Mouse (Mus musculus): ENCODE results near the gene Eif3j1. TPM values are rescaled to one million over a fixed set of nuclear protein-coding genes. Genes with fewer than 3 reads are reported as not detected.
"Not testable (repeated sequence)": the region's sequence is repeated elsewhere in the genome, so short reads cannot be mapped to it uniquely, and the experiment has no call there.

Gene Eif3j1
- 9.9 and 10.7 TPM in 2 replicates for polyA plus RNA-seq (2015; fragmentation: Nextera tagmentation; extraction: Ambion mirVana)

- peak within 1 kb of the TSS; percentile 85 for H3K4me3 ChIP-seq
- WGBS = under 1% methylated on average over 65 of the region's 67 CpGs
- H3K27me3 ChIP-seq = no peaks in the 10 kb centered on the region
- peak; percentile 100 for ATAC-seq (ENCODE audit: borderline replicate concordance, extremely low read depth, low FRiP score, low TSS enrichment)
- peak within 1 kb of the TSS; percentile 91 for H3K27ac ChIP-seq
- peaks cover 17% of the 10 kb centered on the region; the same call in 1 of the 2 replicates for H3K4me1 ChIP-seq
- H3K9me3 ChIP-seq = no peaks in the 10 kb centered on the region
- H3K9ac ChIP-seq = peak within 1 kb of the TSS; percentile 90
- H3K4me2 ChIP-seq = peak within 1 kb of the TSS; percentile 63
- H3K36me3 ChIP-seq = 0 out of 2 replicates have a peak, but pooled peaks cover 3% of the 10 kb centered on the region
Measured at GRCm38 (mm10) chr2:122027862-122028755, at the start of gene Eif3j1. TSS of gene Eif3j1 (plus strand) at chr2:122028546.

GRCm38 (mm10) chr2:121995738-121996137, 32.6 kb upstream of the Eif3j1 start:
- Histone ChIP-seq H3K4me3 (no peak overlapping the region), H3K4me2 (no peak overlapping the region), H3K9ac (no peak overlapping the region), H3K9me3 (no peaks in the 10 kb centered on the region), H3K27ac (no peak overlapping the region), H3K27me3 (no peaks in the 10 kb centered on the region), H3K36me3 (peaks cover 36% of the 10 kb centered on the region), H3K4me1 (no peaks in the 10 kb centered on the region)
- no peak for ATAC-seq (ENCODE audit: borderline replicate concordance, extremely low read depth, low FRiP score, low TSS enrichment)
- WGBS = 88% methylated on average over 1 of the region's 1 CpGs

DNA sequence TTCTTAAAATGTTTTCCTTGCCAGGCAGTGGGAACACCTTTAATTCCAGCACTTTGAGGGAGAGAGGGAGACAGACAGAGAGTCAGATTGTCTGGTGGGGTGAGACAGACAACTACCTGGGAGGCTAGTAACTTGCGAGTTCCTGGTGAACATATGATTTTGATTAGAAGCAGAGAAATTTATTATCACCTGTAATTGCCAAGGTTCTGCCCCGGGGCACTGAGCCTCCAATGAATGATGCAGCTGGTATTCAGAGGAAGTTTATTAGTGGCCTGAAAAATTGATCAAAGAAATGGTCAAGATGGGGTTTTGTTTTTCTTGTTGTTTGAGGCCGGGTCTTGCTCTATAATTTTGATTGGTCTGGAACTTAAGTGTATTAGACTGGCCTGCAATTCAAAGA, 19.5 kb upstream of the Eif3j1 start:
- H3K4me1 ChIP-seq = no peaks in the 10 kb centered on the region
- no peak overlapping the region for H3K4me2 ChIP-seq
- no peak overlapping the region for H3K4me3 ChIP-seq
- H3K9ac ChIP-seq = no peak overlapping the region
- ATAC-seq (ENCODE audit: borderline replicate concordance, extremely low read depth, low FRiP score, low TSS enrichment) = no peak
- H3K27me3 ChIP-seq = no peaks in the 10 kb centered on the region
- peaks cover 37% of the 10 kb centered on the region for H3K36me3 ChIP-seq
- no peaks in the 10 kb centered on the region for H3K9me3 ChIP-seq
- WGBS = 85% methylated on average over 3 of the region's 3 CpGs
- H3K27ac ChIP-seq = no peak overlapping the region

GRCm38 (mm10) chr2:122011441-122011840, 16.9 kb upstream of the Eif3j1 start:
- H3K27me3 ChIP-seq = no peaks in the 10 kb centered on the region
- no peaks in the 10 kb centered on the region for H3K4me1 ChIP-seq
- ATAC-seq (ENCODE audit: borderline replicate concordance, extremely low read depth, low FRiP score, low TSS enrichment) = no peak
- no peak overlapping the region for H3K27ac ChIP-seq
- no peaks in the 10 kb centered on the region for H3K9me3 ChIP-seq
- no peak overlapping the region for H3K4me3 ChIP-seq
- no peak overlapping the region for H3K9ac ChIP-seq
- H3K4me2 ChIP-seq = no peak overlapping the region
- peaks cover 37% of the 10 kb centered on the region for H3K36me3 ChIP-seq
- WGBS = 88% methylated on average over 7 of the region's 7 CpGs

DNA sequence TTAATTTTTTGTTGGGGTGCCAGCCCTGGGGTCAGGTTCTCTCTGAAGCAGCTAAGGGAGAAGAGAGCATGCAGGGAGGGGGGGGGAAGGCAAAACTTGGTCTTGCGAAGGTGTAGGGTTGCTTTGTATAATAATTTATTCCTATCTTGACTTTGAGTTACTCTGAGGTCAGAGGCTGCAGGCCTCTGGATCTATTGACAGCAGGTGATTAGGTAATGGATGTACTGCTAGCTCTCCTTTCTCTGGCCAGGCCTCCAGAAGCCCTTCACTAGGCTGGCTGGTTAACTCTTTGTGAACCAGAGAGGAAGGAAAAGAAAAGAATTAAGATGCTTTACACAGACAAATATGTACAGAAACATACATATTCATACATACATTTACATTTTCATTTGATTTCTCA, 9.6 kb upstream of the Eif3j1 start:
- no peak overlapping the region for H3K27ac ChIP-seq
- H3K4me2 ChIP-seq = no peak overlapping the region
- no peaks in the 10 kb centered on the region for H3K27me3 ChIP-seq
- peaks cover 8% of the 10 kb centered on the region; the same call in 1 of the 2 replicates for H3K36me3 ChIP-seq
- no peak overlapping the region for H3K9ac ChIP-seq
- H3K9me3 ChIP-seq = no peaks in the 10 kb centered on the region
- no peak; the same call in 1 of the 2 replicates for ATAC-seq (ENCODE audit: borderline replicate concordance, extremely low read depth, low FRiP score, low TSS enrichment)
- H3K4me1 ChIP-seq = no peaks in the 10 kb centered on the region
- H3K4me3 ChIP-seq = no peak overlapping the region
- 41% methylated on average over 1 of the region's 1 CpGs for WGBS

DNA sequence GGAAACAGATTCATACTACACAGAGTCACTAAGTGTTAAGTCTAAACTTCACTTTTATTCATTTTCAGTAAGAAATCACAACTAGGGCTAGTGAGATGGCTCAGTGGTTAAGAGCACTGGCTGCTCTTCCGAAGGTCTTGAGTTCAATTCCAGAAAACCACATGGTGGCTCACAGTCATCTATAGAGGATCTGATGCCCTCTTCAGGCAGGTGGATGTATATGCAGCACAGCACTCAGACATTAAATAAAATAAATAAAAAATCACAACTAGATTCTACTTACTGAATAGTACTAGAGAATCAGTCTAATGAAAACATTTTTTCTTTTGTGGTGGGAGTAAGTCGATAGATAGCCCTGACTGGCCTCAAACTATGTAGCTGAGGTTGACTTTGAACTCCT, 6.1 kb upstream of the Eif3j1 start:
- Histone ChIP-seq H3K4me3 (no peak overlapping the region), H3K27ac (no peak overlapping the region), H3K36me3 (no peaks in the 10 kb centered on the region), H3K9ac (no peak overlapping the region), H3K9me3 (no peaks in the 10 kb centered on the region), H3K27me3 (no peaks in the 10 kb centered on the region), H3K4me2 (no peak overlapping the region), H3K4me1 (0 out of 2 replicates have a peak, but pooled peaks cover 2% of the 10 kb centered on the region)
- 75% methylated on average over 2 of the region's 2 CpGs for WGBS
- ATAC-seq (ENCODE audit: borderline replicate concordance, extremely low read depth, low FRiP score, low TSS enrichment) = no peak

DNA sequence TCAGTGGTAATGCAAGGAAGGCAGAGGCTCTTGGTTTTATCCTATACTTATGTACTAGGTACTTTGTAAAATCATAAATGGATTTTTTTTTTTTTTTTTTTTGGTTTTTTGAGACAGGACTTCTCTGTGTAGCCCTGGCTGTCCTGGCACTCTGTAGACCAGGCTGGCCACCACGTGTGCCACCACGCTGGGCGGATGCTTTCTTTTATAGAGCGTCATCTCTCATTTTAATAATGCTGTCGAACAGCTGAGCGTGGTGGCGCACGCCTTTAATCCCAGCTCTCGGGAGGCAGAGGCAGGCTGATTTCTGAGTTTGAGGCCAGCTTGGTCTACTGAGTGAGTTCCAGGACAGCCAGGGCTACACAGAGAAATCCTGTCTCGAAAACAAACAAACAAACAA, 1.3 kb upstream of the Eif3j1 start:
- not testable (repeated sequence) for ATAC-seq (ENCODE audit: borderline replicate concordance, extremely low read depth, low FRiP score, low TSS enrichment); H3K9ac ChIP-seq; H3K36me3 ChIP-seq; H3K9me3 ChIP-seq; H3K27me3 ChIP-seq; H3K27ac ChIP-seq
- WGBS = 91% methylated on average over 10 of the region's 10 CpGs
- Histone ChIP-seq H3K4me2 (peak overlapping the region; percentile 63), H3K4me3 (peak overlapping the region; percentile 85; the same call in 1 of the 2 replicates), H3K4me1 (peaks cover 17% of the 10 kb centered on the region; the same call in 1 of the 2 replicates)

- H3K9me3 ChIP-seq = no peaks in the 10 kb centered on the region
- H3K27me3 ChIP-seq = no peaks in the 10 kb centered on the region
Measured at GRCm38 (mm10) chr2:122028756-122029700, 682 bp downstream of the Eif3j1 start.

DNA sequence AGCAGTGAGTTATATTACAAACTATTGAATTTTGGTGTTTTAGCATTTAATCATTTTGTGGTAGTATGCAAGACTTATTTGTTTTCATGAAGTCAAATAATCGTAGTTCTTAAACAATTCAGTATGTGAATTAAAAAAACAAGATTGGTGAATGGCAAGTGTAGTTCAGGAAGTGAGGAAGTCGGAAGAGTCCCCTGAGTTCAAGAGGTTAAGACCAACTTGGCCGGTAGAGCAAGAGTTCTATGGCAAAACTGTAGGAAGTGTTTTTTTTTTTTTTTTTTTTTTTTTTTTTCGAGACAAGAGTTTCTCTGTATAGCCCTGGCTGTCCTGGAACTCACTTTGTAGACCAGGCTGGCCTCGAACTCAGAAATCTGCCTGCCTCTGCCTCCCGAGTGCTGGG, 3.6 kb downstream of the Eif3j1 start:
- Histone ChIP-seq H3K4me1 (peaks cover 17% of the 10 kb centered on the region; the same call in 1 of the 2 replicates), H3K4me2 (no peak overlapping the region), H3K27ac (no peak overlapping the region), H3K36me3 (peaks cover 8% of the 10 kb centered on the region), H3K9me3 (no peaks in the 10 kb centered on the region), H3K27me3 (no peaks in the 10 kb centered on the region), H3K9ac (no peak overlapping the region), H3K4me3 (no peak overlapping the region)
- no peak for ATAC-seq (ENCODE audit: borderline replicate concordance, extremely low read depth, low FRiP score, low TSS enrichment)
- WGBS = 70% methylated on average over 6 of the region's 6 CpGs

More at GRCm38 (mm10) chr2:122028756-122029700, 682 bp downstream of the Eif3j1 start:
- Histone ChIP-seq H3K27ac (peak overlapping the region; percentile 82), H3K4me3 (peak overlapping the region; percentile 85), H3K36me3 (peaks cover 8% of the 10 kb centered on the region), H3K9ac (peak overlapping the region; percentile 90), H3K4me2 (peak overlapping the region; percentile 63), H3K4me1 (peaks cover 17% of the 10 kb centered on the region; the same call in 1 of the 2 replicates)
- WGBS = under 1% methylated on average over 71 of the region's 71 CpGs
- peak; percentile 58; the same call in 1 of the 2 replicates for ATAC-seq (ENCODE audit: borderline replicate concordance, extremely low read depth, low FRiP score, low TSS enrichment)

DNA sequence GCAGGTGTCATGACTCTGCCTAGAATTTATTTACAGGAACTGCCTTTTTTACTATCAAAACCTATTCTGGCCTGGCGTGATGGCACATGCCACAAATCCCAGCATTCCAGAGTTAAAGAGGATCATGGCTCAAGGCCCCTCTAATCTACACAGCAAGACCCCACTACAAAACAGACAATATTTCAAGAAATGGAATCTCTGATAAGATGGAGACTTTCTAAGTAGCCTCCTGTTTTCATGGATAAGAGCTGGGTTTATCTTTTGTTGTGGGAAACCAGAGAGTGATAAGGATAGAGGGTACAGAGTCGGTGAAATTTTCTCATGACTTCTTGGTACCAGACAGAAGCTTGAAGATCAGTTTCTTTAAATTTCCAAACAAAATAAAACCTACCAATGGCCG, 7.7 kb downstream of the Eif3j1 start:
- Histone ChIP-seq H3K36me3 (peaks cover 13% of the 10 kb centered on the region), H3K27me3 (no peaks in the 10 kb centered on the region), H3K4me1 (no peaks in the 10 kb centered on the region), H3K4me3 (no peak overlapping the region), H3K4me2 (no peak overlapping the region), H3K9ac (no peak overlapping the region), H3K27ac (no peak overlapping the region), H3K9me3 (no peaks in the 10 kb centered on the region)
- ATAC-seq (ENCODE audit: borderline replicate concordance, extremely low read depth, low FRiP score, low TSS enrichment) = no peak
- 90% methylated on average over 3 of the region's 3 CpGs for WGBS

DNA sequence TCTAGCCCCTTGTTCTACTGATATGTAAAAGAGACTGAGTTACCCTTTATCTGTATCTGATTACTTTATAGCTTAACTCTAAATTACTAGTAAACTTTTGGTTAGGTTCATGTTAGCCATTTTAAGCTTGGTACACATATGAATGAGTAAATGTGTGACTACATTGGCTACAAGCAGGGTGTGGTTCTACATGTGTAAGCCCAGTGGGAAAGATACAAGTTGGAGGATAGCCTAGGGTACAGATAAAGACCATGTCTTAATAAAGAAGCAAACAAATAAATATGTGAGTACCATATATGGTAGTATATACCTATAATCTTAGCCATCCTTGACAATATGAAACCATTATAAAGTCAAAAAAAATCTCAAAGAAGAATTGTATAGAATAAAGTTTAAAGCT, 15.6 kb downstream of the Eif3j1 start:
- no peak overlapping the region for H3K9ac ChIP-seq
- H3K27me3 ChIP-seq = no peaks in the 10 kb centered on the region
- no peak overlapping the region for H3K27ac ChIP-seq
- peaks cover 43% of the 10 kb centered on the region for H3K36me3 ChIP-seq
- H3K4me2 ChIP-seq = no peak overlapping the region
- H3K4me1 ChIP-seq = no peaks in the 10 kb centered on the region
- no peak for ATAC-seq (ENCODE audit: borderline replicate concordance, extremely low read depth, low FRiP score, low TSS enrichment)
- no peaks in the 10 kb centered on the region for H3K9me3 ChIP-seq
- no peak overlapping the region for H3K4me3 ChIP-seq
